Mouse (Mus musculus): ENCODE measurements around the gene Atp2a2. TPM values are rescaled to one million over a fixed set of nuclear protein-coding genes. Genes with fewer than 3 reads are reported as not detected.

Atp2a2 gene
- polyA plus RNA-seq, 1 experiment = 60.1 TPM

DNA sequence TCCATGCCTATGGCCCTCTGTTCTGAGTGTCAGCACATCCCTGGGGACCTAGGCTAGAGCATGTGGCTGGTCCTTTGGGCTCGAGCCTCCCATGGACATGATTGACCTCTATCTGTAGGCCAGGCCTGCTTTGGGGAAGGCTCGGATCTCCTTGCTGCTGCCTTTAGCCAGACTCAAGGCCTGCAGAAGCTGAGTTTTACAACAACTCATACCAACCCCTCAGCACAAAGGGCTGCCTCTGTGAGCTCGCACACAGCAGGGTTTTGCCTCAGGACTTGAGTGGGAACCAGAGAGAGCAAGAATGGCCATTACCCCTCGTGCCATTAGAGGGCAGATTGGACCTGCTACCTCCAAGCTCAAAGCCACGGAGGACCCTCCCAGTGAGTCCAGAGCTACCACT lies 53.2 kb downstream of the Atp2a2 start:
- no peaks in the 10 kb centered on the region for H3K27me3 ChIP-seq (ENCODE audit: control insufficient read depth, insufficient read depth, low read length)
- H3K27ac ChIP-seq (ENCODE audit: insufficient read depth, low read depth, low read length) = no peak overlapping the region
- TF ChIP-seq POLR2A (IDR thresholded peaks at IDR 0.05; ENCODE audit: low read depth, low read length) (no peak), CTCF (IDR thresholded peaks at IDR 0.05; ENCODE audit: extremely low read depth, insufficient read length, insufficient replicate concordance, low read depth, low read length) (no peak)
- H3K36me3 ChIP-seq (ENCODE audit: control insufficient read depth, insufficient read depth, low read length) = peaks cover 30% of the 10 kb centered on the region
- H3K4me1 ChIP-seq (ENCODE audit: control insufficient read depth, insufficient read depth, insufficient read length, low read length) = no peaks in the 10 kb centered on the region
- H3K4me3 ChIP-seq (ENCODE audit: low read depth, low read length) = no peak overlapping the region
- 79% methylated on average over 5 of the region's 5 CpGs for WGBS

DNA sequence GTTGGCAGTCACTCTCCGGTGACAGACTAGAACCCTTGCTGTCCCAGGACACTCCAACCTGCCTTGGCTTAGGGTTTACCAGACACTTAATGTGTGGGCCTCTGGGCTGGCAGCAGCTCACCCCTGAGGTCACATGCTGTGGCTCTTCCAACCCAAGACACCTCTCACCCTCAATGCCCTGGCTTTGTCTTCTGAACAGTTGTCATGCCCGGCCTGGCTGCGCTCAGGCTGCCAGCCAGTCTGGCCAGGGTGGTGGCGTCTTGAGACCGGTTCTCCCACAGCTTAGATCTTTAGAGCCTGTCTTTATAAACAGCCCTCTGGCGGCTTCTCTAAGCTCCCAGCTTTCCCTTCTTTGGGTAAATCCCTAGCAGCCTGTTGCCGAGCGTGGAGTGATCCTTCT lies 54.2 kb downstream of the Atp2a2 start:
- H3K36me3 ChIP-seq (ENCODE audit: control insufficient read depth, insufficient read depth, low read length) = peaks cover 29% of the 10 kb centered on the region

DNA sequence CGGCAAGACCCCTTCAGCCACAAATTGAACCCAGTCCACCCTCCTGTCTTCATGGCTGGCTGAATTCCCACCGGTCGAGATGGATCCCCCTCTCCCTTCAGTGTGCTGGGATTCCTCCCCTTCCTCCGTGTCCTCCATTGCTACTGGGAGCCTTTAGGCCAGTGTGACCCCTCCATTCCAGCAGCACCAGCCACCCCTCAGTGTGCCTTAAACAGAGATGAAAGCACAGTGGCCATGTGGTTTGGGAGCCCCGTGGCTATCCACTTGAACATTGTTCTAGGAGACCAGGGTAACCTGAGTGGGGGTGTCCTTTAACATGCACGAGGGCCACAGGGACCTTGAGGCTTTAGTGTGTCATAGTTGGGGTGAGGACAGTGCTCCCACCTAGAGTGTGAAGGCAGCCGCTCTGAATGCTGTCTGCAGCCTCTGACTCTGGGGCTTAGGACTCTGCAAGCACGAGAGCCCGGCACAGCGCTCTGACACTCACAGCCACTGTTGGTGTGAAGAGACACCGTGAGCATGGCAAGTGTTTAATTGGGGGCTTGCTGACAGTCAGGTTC lies 56.9 kb downstream of the Atp2a2 start:
- Histone ChIP-seq H3K4me1 (ENCODE audit: control insufficient read depth, insufficient read depth, insufficient read length, low read length) (no peaks in the 10 kb centered on the region), H3K27me3 (ENCODE audit: control insufficient read depth, insufficient read depth, low read length) (no peaks in the 10 kb centered on the region), H3K27ac (ENCODE audit: insufficient read depth, low read depth, low read length) (no peak overlapping the region), H3K36me3 (ENCODE audit: control insufficient read depth, insufficient read depth, low read length) (peaks cover 44% of the 10 kb centered on the region), H3K4me3 (ENCODE audit: low read depth, low read length) (no peak overlapping the region)
- no peak for TF ChIP-seq POLR2A (IDR thresholded peaks at IDR 0.05; ENCODE audit: low read depth, low read length)
- TF ChIP-seq CTCF (IDR thresholded peaks at IDR 0.05; ENCODE audit: extremely low read depth, insufficient read length, insufficient replicate concordance, low read depth, low read length) = no peak
- whole genome bisulfite sequencing = 89% methylated on average over 11 of the region's 11 CpGs

More for the DNA sequence above, 54.2 kb downstream of the Atp2a2 start:
- Histone ChIP-seq H3K27ac (ENCODE audit: insufficient read depth, low read depth, low read length) (0 out of 2 replicates have a peak overlapping the region, but pooled peaks have one; percentile 20), H3K27me3 (ENCODE audit: control insufficient read depth, insufficient read depth, low read length) (no peaks in the 10 kb centered on the region), H3K4me1 (ENCODE audit: control insufficient read depth, insufficient read depth, insufficient read length, low read length) (no peaks in the 10 kb centered on the region), H3K4me3 (ENCODE audit: low read depth, low read length) (no peak overlapping the region)
- no peak for TF ChIP-seq POLR2A (IDR thresholded peaks at IDR 0.05; ENCODE audit: low read depth, low read length)
- no peak for TF ChIP-seq CTCF (IDR thresholded peaks at IDR 0.05; ENCODE audit: extremely low read depth, insufficient read length, insufficient replicate concordance, low read depth, low read length)
- WGBS = 85% methylated on average over 8 of the region's 8 CpGs

DNA sequence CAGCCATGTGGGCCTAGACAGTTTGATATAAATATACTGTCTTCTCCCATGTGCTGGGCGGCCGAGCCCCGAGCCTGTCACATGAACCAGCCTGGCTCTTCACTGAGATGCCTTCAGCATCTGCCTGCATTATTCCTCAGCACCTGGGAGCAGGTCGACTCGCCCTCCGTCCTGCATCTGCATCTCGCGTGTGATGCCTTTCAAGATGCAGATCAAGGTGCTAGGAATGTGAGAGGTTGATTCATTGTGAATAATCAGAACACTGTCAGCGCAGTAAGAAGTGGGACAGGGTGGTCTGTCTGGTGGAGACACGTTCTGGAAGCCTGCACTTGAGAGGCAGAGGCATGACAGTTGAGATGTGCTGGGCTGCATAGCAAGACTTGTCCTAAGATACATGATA lies 57.5 kb downstream of the Atp2a2 start:
- WGBS = 92% methylated on average over 10 of the region's 10 CpGs
- H3K36me3 ChIP-seq (ENCODE audit: control insufficient read depth, insufficient read depth, low read length) = peaks cover 50% of the 10 kb centered on the region
- no peak for TF ChIP-seq CTCF (IDR thresholded peaks at IDR 0.05; ENCODE audit: extremely low read depth, insufficient read length, insufficient replicate concordance, low read depth, low read length)
- TF ChIP-seq POLR2A (IDR thresholded peaks at IDR 0.05; ENCODE audit: low read depth, low read length) = no peak
- H3K4me3 ChIP-seq (ENCODE audit: low read depth, low read length) = no peak overlapping the region
- H3K27me3 ChIP-seq (ENCODE audit: control insufficient read depth, insufficient read depth, low read length) = no peaks in the 10 kb centered on the region
- H3K4me1 ChIP-seq (ENCODE audit: control insufficient read depth, insufficient read depth, insufficient read length, low read length) = no peaks in the 10 kb centered on the region
- H3K27ac ChIP-seq (ENCODE audit: insufficient read depth, low read depth, low read length) = no peak overlapping the region

DNA sequence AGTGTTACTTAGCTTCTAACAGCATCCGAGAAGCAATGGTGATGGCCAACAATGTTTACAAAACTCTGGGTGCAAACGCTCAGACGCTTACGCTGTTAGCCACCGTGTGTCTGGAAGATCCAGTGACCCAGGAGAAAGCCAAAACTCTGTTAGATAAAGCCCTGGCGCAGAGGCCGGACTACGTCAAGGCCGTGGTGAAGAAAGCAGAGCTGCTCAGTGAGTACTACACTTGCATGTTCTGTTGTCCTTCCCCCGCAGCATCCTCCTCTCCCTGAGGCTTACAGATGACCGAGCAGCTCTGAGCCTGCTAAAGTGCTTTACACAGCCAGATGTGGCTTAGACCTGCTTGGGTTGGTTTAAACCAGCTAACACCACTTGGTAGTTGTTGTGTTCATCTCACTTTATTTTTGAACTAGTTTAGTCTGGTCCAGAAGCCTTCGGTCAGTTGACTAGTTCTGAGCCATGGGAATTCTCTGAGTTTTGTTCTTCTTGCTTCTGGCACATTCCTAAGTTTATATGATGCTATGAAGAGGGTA lies 61.9 kb downstream of the Atp2a2 start:
- no peak overlapping the region for H3K4me3 ChIP-seq (ENCODE audit: low read depth, low read length)
- TF ChIP-seq POLR2A (IDR thresholded peaks at IDR 0.05; ENCODE audit: low read depth, low read length) = no peak
- no peaks in the 10 kb centered on the region for H3K27me3 ChIP-seq (ENCODE audit: control insufficient read depth, insufficient read depth, low read length)
- 93% methylated on average over 12 of the region's 12 CpGs for WGBS
- H3K4me1 ChIP-seq (ENCODE audit: control insufficient read depth, insufficient read depth, insufficient read length, low read length) = no peaks in the 10 kb centered on the region
- H3K36me3 ChIP-seq (ENCODE audit: control insufficient read depth, insufficient read depth, low read length) = peaks cover 82% of the 10 kb centered on the region
- H3K27ac ChIP-seq (ENCODE audit: insufficient read depth, low read depth, low read length) = no peak overlapping the region

DNA sequence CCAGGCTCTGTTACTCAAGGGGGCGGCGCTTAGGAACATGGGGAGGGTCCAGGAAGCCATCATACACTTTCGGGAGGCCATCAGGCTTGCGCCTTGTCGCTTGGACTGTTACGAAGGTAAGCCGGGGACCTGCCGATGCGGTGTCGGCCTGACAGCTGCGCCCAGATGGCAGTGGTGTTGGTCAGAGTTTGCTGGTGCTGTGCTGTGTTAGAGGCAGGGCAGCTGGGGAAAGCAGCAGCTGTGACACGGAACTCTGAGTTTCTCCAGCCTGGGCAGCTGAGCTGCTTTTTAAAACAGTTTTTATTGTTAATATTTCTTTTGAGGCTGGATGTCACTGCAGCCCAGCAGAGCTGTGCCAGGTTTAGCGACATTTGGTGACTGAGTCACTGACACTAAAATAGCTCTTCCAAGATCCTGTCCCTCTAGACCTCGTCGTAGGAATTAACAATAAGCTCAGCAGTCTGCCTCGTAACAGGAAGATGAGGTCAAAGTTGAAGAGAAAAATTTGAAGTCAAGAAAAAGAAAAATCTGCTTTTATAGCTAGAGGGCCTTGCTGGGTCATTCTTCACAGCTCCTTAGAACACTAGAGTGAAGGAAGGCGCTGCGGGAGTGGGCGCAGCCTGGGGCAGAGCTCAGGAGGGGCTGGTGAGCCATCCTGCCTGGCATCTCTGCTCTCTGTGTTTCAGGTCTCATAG lies 62.5 kb downstream of the Atp2a2 start:
- Histone ChIP-seq H3K36me3 (ENCODE audit: control insufficient read depth, insufficient read depth, low read length) (peaks cover 81% of the 10 kb centered on the region), H3K4me3 (ENCODE audit: low read depth, low read length) (no peak overlapping the region), H3K4me1 (ENCODE audit: control insufficient read depth, insufficient read depth, insufficient read length, low read length) (no peaks in the 10 kb centered on the region), H3K27ac (ENCODE audit: insufficient read depth, low read depth, low read length) (no peak overlapping the region), H3K27me3 (ENCODE audit: control insufficient read depth, insufficient read depth, low read length) (no peaks in the 10 kb centered on the region)
- TF ChIP-seq CTCF (IDR thresholded peaks at IDR 0.05; ENCODE audit: extremely low read depth, insufficient read length, insufficient replicate concordance, low read depth, low read length) (no peak), POLR2A (IDR thresholded peaks at IDR 0.05; ENCODE audit: low read depth, low read length) (no peak)
- WGBS = 86% methylated on average over 19 of the region's 19 CpGs

DNA sequence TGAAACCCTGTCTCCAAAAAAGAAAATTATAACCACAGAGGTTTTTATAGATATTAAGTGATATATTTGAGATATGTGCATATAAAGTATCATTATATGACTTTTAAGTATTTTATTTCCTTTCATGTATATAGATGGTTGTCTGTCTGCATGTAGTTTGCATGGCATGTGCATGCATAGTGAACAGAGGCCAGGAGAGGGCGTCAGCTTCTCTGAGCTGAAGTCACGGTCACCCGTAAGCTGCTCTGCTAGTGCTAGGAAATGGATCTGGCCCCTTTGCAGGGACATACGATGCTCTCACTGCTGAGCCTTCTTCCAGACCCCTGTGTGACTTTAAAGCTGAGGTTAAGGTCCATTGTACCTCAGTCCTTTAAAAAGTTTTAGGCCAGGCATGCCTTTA lies 67.5 kb downstream of the Atp2a2 start:
- Histone ChIP-seq H3K36me3 (ENCODE audit: control insufficient read depth, insufficient read depth, low read length) (peaks cover 79% of the 10 kb centered on the region), H3K27ac (ENCODE audit: insufficient read depth, low read depth, low read length) (no peak overlapping the region), H3K4me1 (ENCODE audit: control insufficient read depth, insufficient read depth, insufficient read length, low read length) (no peaks in the 10 kb centered on the region), H3K27me3 (ENCODE audit: control insufficient read depth, insufficient read depth, low read length) (no peaks in the 10 kb centered on the region), H3K4me3 (ENCODE audit: low read depth, low read length) (no peak overlapping the region)
- TF ChIP-seq CTCF (IDR thresholded peaks at IDR 0.05; ENCODE audit: extremely low read depth, insufficient read length, insufficient replicate concordance, low read depth, low read length) = no peak
- TF ChIP-seq POLR2A (IDR thresholded peaks at IDR 0.05; ENCODE audit: low read depth, low read length) = no peak
- 85% methylated on average over 4 of the region's 4 CpGs for WGBS
